Mouse (Mus musculus) adrenal gland, postnatal 25 days (tissue): ENCODE measurements around the gene Ell. TPM values are rescaled to one million over a fixed set of nuclear protein-coding genes. Genes with fewer than 3 reads are reported as not detected.

Experiments
- DNase-seq: peaks from one replicate; pipeline ENCODE4 v3.0.0; 2021; ENCODE audit warnings: mixed read lengths
- total RNA-seq: library from RNA; stranded (reverse); gene quantifications from 2 replicates; pipeline ENCODE4 v1.2.3, GENCODE M21; 2021

Gene Ell
- total RNA-seq, 1 experiment from 2014 or later = 29.8 TPM

DNA sequence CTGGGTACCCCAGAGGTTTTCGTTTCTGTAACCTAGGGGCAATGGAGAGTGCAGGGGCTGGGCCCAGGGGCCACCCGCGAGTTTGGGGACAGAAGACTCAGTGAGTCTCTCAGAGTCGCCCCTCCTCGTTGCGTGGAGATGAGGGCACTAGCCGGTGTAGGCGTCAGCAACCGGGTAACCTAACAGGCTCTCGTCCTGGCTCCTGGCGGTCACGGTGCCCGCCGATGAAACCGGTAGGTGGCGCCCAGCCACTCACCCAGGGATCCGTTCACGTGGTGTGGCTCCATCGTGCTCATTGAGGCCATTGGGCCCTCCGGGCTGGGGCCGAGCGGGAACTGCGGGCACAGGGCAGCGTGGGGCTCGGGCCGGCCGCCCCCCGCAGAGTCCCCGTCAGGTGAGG lies 59.0 kb downstream of the Ell start:
- peak; percentile 89 for DNase-seq

- no peak for DNase-seq
These were observed 59.5 kb downstream of the Ell start for GRCm38 (mm10) chr8:70598722-70599121.

- no peak for DNase-seq
These were observed 60.4 kb downstream of the Ell start for GRCm38 (mm10) chr8:70599507-70600290.

DNA sequence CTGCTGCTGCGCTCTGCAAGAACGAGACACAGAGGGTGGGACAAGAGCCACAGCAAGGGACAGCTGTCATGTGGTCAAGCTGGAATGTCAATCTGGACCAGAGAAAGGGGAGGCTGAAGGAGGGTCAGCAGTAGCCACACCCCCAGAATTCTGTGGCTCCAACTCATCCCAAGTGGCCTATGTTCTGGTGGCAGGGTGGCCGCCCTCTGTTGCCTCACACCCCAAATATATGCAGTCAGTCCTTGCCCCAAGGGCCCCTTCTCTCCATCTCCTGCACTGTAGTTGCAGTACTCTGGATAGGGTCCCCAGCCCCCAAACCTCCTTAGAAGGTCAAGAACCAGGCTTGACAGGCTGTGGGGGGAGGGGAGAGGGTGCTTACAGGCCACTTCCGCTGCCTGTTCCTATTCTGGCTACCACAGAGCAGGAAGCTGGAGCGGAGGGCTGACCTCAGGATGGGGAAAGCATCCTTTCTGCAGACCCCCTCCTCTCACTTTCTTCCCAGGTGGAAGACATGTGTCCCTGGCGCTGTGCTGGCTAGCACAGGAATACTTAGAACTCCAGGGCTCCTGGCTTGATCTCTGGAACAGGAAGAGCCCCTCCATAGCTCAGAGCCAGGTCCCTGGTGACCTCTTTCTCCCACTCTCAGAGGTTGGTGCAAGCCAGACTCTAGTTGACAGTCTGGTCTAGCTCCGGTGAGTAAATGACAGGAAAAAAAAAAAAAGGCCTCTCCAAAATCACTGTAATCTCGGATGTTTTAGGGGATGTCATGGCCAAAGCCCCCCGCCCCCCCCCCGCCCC lies 61.4 kb downstream of the Ell start:
- no peak for DNase-seq

DNA sequence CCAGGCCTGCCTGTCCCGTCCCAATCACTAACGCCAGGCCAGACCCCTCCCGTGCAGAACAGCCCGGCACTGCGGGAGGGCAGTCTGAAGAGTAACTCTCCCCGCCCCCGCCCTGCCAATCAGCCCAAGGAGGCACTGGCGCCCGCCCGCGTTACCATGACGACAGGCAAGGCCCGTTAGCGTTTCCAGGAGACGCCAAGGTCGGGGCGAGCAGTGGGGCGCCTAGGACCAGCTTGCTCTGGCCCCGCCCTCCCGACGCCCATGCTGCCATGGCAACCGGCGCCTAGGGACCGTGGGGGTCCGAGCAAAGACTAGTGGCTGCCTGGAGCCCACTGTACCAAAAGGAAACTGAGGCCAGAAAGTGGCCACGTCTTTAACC lies 62.0 kb downstream of the Ell start:
- peak; percentile 95 for DNase-seq

DNA sequence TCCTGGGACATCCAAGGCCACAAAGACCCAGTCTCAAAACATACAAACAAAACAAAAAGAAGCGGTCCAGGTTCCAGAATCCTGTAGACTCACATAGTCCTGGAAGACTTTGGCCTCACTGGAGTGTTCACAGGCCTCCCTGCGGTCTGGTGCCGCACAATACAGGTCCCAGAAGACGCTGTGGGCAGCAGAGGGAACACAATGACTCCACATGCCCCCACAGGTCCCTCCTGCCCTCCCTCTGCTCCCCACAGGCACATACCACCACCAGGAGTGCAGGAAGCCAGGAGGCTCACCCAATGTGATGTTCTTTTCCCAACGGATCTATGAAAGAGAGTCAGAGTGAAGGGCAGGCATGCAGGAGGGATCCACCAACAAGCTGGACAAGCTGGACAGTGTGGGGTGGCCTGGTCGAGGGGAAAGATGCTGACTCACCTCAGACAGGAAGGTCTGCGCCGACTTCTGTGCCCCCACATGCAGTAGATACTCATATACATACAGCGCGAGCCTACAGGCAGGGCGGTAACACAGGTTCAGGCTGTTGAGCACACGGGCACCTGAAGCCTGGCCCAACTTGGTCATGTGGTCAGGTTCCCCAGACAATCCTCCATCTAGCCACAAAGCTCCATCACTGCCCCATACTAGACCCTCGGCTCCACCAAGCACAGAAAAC lies 63.0 kb downstream of the Ell start:
- no peak for DNase-seq

DNA sequence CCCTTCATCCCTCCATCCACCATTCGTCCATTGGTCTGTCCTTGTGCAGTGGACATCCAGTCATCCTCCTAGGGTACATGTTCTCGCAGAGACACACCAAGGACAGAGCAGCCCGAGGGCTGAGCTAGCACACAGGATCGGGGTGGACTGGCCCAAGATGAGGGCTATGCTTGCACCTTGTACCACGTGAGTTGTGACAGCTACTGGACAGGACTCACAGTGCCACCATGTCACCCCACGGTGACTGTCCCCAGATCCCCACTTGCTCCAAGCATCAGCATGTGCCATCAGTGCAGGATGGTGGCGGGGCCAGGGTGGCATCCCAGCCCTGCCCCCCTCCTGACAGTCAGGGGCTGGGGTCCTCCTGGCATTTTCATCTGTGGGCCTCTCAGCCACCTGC lies 65.3 kb downstream of the Ell start:
- DNase-seq = no peak

DNA sequence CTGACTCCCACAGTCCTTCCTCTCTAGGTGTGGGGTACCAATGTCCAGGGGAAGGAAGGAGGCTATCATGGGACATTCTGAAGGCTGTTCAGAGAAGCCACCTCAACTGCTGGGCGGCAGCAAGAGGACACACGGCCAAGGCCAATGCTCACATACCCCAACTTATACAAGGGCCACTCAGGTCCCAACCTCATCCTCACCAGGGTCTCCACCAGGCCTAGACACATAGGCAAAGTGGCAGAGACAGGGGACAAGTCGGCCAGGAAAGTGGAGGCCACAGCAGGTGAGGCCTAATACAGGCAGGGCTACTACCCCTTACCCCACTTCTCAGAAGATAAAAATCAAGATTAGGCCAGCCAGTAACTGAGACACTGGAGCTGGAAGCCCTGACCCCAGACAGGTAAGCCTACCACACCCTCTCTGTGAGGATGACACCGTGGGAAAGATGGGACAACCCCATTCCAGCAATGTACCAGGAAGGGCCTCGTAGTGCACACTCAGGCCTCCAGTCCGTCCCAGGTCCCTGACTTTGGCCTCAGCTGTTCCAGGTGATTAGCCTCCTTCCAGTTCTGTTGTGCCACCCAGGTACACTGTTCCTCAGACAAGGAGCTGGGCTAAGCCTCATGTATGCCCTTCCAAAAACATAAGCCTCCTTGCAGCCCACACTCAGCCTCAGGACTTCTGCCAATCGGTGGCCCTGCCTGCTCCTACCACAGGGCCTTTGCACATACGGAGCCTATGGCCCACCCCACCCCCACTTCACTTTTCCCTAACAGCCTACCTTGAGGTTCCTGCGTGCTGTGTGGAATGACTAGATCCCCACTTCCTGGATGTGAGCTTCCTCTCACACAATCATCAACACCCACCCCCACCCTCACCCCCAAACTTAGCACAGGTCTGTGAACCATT lies 66.9 kb downstream of the Ell start:
- DNase-seq = no peak

GRCm38 (mm10) chr8:70606780-70607602 lies 67.7 kb downstream of the Ell start:
- DNase-seq = no peak

DNA sequence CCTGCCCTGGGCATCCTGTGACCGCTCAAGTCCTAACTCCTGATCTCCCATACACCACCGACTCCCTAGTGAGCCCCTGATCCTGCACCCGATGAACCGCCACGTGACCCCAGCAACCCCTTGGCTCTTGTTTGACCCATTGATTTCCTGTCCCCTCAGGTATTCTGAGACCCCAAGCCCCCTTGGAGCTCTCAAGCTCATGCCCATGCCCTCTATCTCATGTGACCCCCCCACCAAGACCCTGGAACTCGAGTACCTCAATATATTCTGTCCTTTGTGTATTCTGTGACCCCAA lies 68.3 kb downstream of the Ell start:
- no peak for DNase-seq

DNA sequence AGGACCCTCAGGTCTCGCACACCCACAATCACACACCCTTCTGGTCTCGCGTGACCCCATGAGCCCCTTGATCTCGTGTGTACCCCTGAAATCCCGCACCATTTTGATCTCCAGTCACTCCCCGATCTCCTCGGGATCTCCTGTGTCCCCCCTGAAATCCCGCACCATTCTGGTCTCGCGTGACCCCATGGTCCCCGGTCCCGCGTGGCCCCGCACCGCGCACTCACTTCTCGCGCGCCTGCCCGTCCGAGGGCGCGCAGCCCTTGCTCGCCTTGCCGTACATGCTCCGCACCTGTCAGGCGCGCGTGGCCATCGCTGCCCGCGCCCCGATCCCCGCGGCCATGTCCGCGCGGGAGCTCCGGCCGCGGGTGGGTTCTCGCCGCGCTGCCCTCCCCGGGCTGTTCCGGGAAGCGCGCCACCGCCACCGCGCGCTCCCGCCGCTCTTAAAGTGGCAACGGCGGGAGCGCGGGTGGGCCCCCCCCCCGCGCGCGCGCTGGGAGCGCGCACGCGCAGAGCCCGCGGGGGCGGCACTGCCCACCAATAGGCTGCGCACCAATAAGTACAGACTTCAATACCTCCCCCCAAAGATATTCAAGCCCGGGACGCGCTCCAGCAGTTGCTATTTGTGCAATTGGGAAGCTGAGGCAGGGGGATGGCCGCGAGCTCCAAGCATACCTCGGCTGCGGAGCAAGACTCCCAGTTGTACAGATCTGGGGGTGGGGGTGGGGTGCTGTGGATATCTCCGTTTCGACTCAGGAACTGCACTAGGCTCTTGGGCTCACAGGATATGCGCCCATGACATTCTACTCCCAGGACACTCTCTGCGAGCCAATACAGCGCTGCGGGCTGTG lies 68.9 kb downstream of the Ell start:
- DNase-seq = peak; percentile 63

DNA sequence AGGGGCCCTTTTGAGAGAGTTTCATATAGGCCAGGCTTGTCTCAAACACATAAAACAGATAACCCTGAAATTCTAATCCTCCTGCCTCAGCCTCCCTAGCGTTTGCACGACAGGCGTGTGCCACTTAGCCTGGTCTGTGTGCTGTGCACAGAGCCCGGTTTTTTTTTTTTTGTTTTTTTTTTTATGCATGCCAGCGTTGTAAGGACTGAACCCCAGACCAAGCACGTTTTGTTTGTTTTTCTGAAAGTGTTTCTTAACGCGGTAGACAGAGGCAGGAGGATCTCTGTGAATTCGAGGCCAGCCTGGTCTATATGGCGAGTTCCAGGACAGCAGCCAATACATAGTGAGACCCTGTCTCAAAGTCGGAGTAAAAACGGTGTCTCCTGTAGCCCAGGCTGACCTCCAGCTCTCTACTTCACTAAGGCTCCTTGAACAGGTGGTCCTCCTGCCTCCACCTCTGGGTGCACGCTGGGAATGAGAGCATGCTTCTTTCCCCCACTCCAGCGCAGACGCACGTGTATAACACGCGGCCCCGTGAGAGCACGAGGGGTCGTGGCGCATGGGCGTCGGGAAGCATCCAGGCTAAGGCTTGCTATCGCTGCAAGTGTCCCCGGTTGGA lies 69.6 kb downstream of the Ell start, which contains the start of gene Ssbp4:
Ssbp4 (minus strand) TSS at position 124 of the 619 bp plus-strand sequence.
- no peak for DNase-seq

DNA sequence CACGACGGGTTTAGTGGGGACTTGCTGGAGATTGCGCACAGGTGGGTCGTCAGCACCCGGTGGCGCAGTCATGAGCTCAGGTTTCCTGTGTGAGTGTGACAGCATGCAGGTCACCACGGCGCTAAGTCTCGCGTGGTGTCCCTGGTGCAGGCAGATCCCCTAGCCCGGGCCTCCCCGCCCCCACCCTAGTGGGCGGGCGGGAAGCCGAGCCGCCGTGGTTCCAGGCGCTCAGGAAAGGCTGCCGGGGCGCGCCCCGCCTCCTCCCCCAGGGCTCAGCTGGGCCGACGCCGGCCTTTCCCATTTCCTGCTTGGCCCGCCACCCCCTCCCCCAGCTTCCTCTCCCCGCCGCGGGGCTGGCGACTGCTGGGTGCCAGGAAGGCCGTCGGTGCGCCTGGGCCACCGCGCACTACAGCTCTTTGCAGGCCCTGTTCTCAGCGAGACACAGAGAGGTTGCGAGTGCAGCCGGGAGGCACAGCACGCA lies 70.2 kb downstream of the Ell start:
- peak; percentile 90 for DNase-seq

DNA sequence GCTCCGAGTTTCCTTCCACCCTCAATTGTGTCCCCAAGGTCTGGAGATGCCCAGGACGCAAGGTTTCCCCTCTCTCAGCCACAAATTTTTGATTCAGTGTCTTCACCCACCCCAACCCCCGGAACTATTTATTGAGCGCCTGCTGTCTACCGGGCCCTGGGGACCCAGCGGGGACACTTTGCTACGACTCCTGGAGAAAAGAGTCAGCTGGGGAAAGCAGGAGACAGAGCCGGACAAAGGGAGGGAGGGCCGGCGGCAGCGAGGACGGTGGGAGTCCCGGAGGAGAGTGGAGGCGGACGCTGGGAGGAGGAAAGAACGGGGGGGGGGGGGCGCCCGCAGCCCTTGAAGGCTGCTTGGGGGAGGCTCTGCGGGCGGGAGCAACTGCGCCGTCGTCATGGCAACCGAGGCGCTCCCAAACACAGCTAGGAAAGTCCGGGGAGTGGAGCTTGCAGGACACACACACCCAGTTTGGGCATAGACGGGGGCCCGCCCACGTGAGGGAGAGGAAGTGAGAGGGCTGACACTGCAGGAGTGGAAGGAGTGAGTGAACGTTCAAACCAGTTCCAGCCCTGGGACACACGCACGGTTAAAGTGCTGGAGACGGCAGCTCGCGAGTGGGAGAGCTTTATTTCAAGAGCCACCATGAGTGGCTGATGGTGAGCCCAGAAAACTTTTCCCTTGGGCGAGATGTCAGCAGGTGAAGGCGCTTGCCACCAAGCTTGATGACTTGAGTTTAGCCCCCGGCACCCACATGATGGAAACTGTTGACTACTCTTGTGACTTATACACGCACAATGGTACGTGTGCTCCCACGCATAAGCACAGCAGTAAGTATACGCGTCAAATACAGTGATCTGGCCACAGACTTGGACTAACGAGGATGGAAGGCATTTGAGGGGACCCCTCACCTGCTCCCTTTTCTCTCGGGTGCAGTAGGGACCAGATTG lies 70.9 kb downstream of the Ell start:
- peak; percentile 87 for DNase-seq

DNA sequence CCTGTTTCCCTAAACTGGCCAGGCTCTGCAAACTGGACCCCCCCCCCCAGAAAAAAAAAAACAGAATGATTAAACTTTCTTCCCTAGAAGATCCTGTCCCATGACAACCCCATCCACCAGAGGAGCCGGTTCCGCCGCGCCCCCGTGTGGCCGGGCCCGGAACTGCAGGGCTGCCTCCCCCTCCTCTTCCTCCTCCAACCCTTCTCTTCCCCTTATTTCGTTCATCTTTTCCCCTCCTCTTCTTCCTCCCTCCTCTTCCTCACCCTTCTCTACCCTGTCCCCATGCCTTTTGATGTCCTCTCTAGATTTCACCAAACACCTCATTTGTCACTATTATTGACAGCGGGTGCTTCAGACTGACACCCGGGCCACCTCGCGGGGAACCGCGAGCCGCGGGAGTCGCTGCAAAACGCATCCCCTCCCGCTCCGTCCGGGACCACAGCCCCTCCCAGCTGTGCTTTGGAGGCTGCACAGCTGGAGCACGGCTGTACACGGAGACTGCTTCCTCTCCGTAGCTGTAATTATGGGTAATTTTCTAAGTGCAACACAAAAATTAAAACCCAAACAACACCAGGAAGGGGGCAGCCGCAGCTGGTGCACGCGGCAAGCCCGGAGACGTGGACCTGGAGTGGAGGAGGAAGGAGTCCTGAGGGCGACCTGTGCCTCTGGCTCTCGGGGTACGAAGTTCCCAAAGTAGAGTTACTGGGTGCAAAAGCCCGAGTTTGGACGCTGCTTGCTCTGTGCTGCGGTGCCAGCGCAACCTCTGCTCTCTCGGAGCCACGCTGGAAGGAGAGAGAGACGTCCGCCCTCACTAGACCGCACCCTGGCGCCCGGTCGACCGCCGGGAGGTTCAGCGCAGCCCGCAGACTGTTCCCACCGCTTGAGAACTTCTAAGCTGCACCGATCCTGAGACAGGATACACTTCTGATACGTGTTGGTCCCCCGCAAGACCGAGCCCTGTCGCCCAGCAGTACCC lies 71.8 kb downstream of the Ell start:
- DNase-seq = peak; percentile 91

DNA sequence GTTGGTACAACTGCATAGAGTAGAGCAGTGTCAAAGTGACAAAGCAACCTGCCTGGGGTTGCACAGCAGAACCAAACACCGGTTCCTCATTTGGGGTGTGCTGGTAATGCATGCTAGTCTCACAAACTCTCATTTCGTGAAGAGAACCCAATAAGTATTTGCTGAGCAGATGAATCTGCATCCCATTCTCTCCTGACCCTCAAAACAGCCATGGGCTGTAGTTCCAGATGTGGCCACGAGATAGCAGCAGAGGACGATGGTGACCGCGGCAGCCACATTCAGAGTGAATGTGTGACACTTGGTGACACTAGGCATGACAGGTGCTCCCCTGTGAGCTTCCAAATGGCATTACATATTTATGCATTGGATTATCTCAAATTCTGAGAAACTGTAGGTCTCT lies 72.6 kb downstream of the Ell start:
- peak; percentile 82 for DNase-seq

GRCm38 (mm10) chr8:70613763-70614162 lies 74.5 kb downstream of the Ell start:
- no peak for DNase-seq
